Mouse (Mus musculus): ENCODE results near the gene Emp3. TPM values are rescaled to one million over a fixed set of nuclear protein-coding genes. Genes with fewer than 3 reads are reported as not detected.

Emp3 gene
- polyA plus RNA-seq, 1 experiment from 2014 or later: 78.5 TPM

Other genes with a start within 250 kb of the Emp3 start
- 0.67 and 0.73 TPM in 2 replicates for gene Ntn5, start 237.4 kb downstream of the Emp3 start, polyA plus RNA-seq (2016; fragmentation: Nextera tagmentation; extraction: Ambion mirVana)
- gene Sec1, start 227.0 kb downstream of the Emp3 start, polyA plus RNA-seq (2016; fragmentation: Nextera tagmentation; extraction: Ambion mirVana): 2.9 and 3.1 TPM in 2 replicates
- 11.5 and 14.1 TPM in 2 replicates for gene Car11, start 221.6 kb downstream of the Emp3 start, polyA plus RNA-seq (2016; fragmentation: Nextera tagmentation; extraction: Ambion mirVana)
- 6.9 and 11.5 TPM in 2 replicates for gene Dbp, start 216.3 kb downstream of the Emp3 start, polyA plus RNA-seq (2016; fragmentation: Nextera tagmentation; extraction: Ambion mirVana)
- gene Rpl18, start 205.9 kb downstream of the Emp3 start, polyA plus RNA-seq (2016; fragmentation: Nextera tagmentation; extraction: Ambion mirVana): 926 and 973 TPM in 2 replicates
- 34.7 and 35.3 TPM in 2 replicates for gene Sphk2, start 203.4 kb downstream of the Emp3 start, polyA plus RNA-seq (2016; fragmentation: Nextera tagmentation; extraction: Ambion mirVana)
- gene Fam83e, start 200.2 kb downstream of the Emp3 start, polyA plus RNA-seq (2016; fragmentation: Nextera tagmentation; extraction: Ambion mirVana): 1.3 TPM in 2 replicates
- not detected in 2 replicates for gene Spaca4, start 195.6 kb downstream of the Emp3 start, polyA plus RNA-seq (2016; fragmentation: Nextera tagmentation; extraction: Ambion mirVana)
- gene Lmtk3, start 137.7 kb downstream of the Emp3 start, polyA plus RNA-seq (2016; fragmentation: Nextera tagmentation; extraction: Ambion mirVana): 3.3 and 5.2 TPM in 2 replicates
- 1.6 and 2.5 TPM in 2 replicates for gene Sult2b1, start 136.7 kb downstream of the Emp3 start, polyA plus RNA-seq (2016; fragmentation: Nextera tagmentation; extraction: Ambion mirVana)
- 173 and 176 TPM in 2 replicates for gene Cyth2, start 106.8 kb downstream of the Emp3 start, polyA plus RNA-seq (2016; fragmentation: Nextera tagmentation; extraction: Ambion mirVana)
- 2.4 and 2.5 TPM in 2 replicates for gene Kcnj14, start 96.6 kb downstream of the Emp3 start, polyA plus RNA-seq (2016; fragmentation: Nextera tagmentation; extraction: Ambion mirVana)
- gene Grwd1, start 90.5 kb downstream of the Emp3 start, polyA plus RNA-seq (2016; fragmentation: Nextera tagmentation; extraction: Ambion mirVana): 75.6 and 76.3 TPM in 2 replicates
- 53.6 and 66.3 TPM in 2 replicates for gene Kdelr1, start 48.6 kb downstream of the Emp3 start, polyA plus RNA-seq (2016; fragmentation: Nextera tagmentation; extraction: Ambion mirVana)
- gene Grin2d, start 43.0 kb downstream of the Emp3 start, polyA plus RNA-seq (2016; fragmentation: Nextera tagmentation; extraction: Ambion mirVana): 0.56 and 0.64 TPM in 2 replicates
- 0.33 and 0.82 TPM in 2 replicates for gene Syngr4, start 24.7 kb downstream of the Emp3 start, polyA plus RNA-seq (2016; fragmentation: Nextera tagmentation; extraction: Ambion mirVana)
- 5.7 and 6.5 TPM in 2 replicates for gene Tmem143, start 24.5 kb downstream of the Emp3 start, polyA plus RNA-seq (2016; fragmentation: Nextera tagmentation; extraction: Ambion mirVana)
- gene Ccdc114, start 2.7 kb upstream of the Emp3 start, polyA plus RNA-seq (2016; fragmentation: Nextera tagmentation; extraction: Ambion mirVana): 3.8 and 4.2 TPM in 2 replicates
- 0.38 and 0.57 TPM in 2 replicates for gene Abcc6, start 108.9 kb upstream of the Emp3 start, polyA plus RNA-seq (2016; fragmentation: Nextera tagmentation; extraction: Ambion mirVana)
- gene Nomo1, start 112.3 kb upstream of the Emp3 start, polyA plus RNA-seq (2016; fragmentation: Nextera tagmentation; extraction: Ambion mirVana): 28.2 and 29.5 TPM in 2 replicates
- gene Kcnj11, start 179.4 kb upstream of the Emp3 start, polyA plus RNA-seq (2016; fragmentation: Nextera tagmentation; extraction: Ambion mirVana): 0.14 and 0.34 TPM in 2 replicates

Measured in embryonic facial prominence, embryonic 12.5 days (tissue).